Mouse (Mus musculus) kidney, embryonic 15.5 days (tissue): ENCODE results near the gene Dip2c. TPM values are rescaled to one million over a fixed set of nuclear protein-coding genes. Genes with fewer than 3 reads are reported as not detected.

Experiments
- ATAC-seq: fragments of 200-750 bp; cut with Nextera tagmentation; replicated peaks from 2 replicates; pipeline ENCODE4 v1.8.0; 2017; ENCODE audit warnings: moderate TSS enrichment; ENCODE audit not compliant: low FRiP score
- H3K27ac ChIP-seq: fragments of 300-500 bp; sonication (generic); 2 replicates; pipeline ENCODE4 v1.5.1; 2015; ENCODE audit warnings: mild to moderate bottlenecking, inconsistent platforms
- H3K27me3 ChIP-seq: fragments of 300-500 bp; sonication (generic); 2 replicates; pipeline ENCODE4 v1.6.1; 2015; ENCODE audit warnings: inconsistent platforms
- H3K36me3 ChIP-seq: fragments of 300-500 bp; sonication (generic); 2 replicates; pipeline ENCODE4 v1.6.1; 2015; ENCODE audit warnings: inconsistent platforms
- H3K4me1 ChIP-seq: fragments of 300-500 bp; sonication (generic); 2 replicates; pipeline ENCODE4 v1.6.1; 2015; ENCODE audit warnings: inconsistent platforms
- H3K4me2 ChIP-seq: fragments of 300-500 bp; sonication (generic); 2 replicates; pipeline ENCODE4 v1.6.1; 2015; ENCODE audit warnings: moderate library complexity, mild to moderate bottlenecking, inconsistent platforms
- H3K4me3 ChIP-seq: fragments of 300-500 bp; sonication (generic); replicated peaks from 2 replicates; pipeline ENCODE4 v1.5.1; 2015; ENCODE audit warnings: mild to moderate bottlenecking, inconsistent platforms
- H3K9ac ChIP-seq: fragments of 300-500 bp; sonication (generic); 2 replicates; pipeline ENCODE4 v1.6.1; 2015; ENCODE audit warnings: mild to moderate bottlenecking, inconsistent platforms
- H3K9me3 ChIP-seq: fragments of 300-500 bp; sonication (generic); replicated peaks from 2 replicates; pipeline ENCODE4 v1.6.1; 2016; ENCODE audit warnings: inconsistent platforms
- WGBS: fragments of 180-500 bp; shearing (Covaris S2); methylation state at CpG from one replicate; pipeline ENCODE4 v1.1.7; 2015; ENCODE audit warnings: mixed read lengths; 5-methylcytosine and 5-hydroxymethylcytosine counted together
- polyA plus RNA-seq: library from polyadenylated mRNA; unstranded; fragments of >200 nt; fragmentation: Nextera tagmentation; extraction: Ambion mirVana; gene quantifications from 2 replicates; pipeline ENCODE4 v1.2.1, GENCODE M21; 2015

Dip2c gene
- polyA plus RNA-seq, 1 experiment from 2014 or later: 5.2 TPM

GRCm38 (mm10) chr13:9576686-9577085 lies 300.4 kb downstream of the Dip2c start:
- H3K4me2 ChIP-seq: no peak overlapping the region
- H3K27me3 ChIP-seq: no peaks in the 10 kb centered on the region
- no peaks in the 10 kb centered on the region for H3K4me1 ChIP-seq
- H3K9me3 ChIP-seq: no peaks in the 10 kb centered on the region
- H3K9ac ChIP-seq: no peak overlapping the region
- H3K36me3 ChIP-seq: peaks cover 7% of the 10 kb centered on the region; the same call in 1 of the 2 replicates
- no peak overlapping the region for H3K27ac ChIP-seq
- no peak for ATAC-seq
- no peak overlapping the region for H3K4me3 ChIP-seq
- WGBS: 89% methylated on average over 4 of the region's 4 CpGs

GRCm38 (mm10) chr13:9578456-9578855 lies 302.1 kb downstream of the Dip2c start:
- Histone ChIP-seq H3K27ac (no peak overlapping the region), H3K27me3 (no peaks in the 10 kb centered on the region), H3K9ac (no peak overlapping the region), H3K4me2 (no peak overlapping the region), H3K36me3 (peaks cover 7% of the 10 kb centered on the region; the same call in 1 of the 2 replicates), H3K4me3 (no peak overlapping the region), H3K4me1 (no peaks in the 10 kb centered on the region), H3K9me3 (no peaks in the 10 kb centered on the region)
- 83% methylated on average over 4 of the region's 4 CpGs for WGBS
- ATAC-seq: no peak

DNA sequence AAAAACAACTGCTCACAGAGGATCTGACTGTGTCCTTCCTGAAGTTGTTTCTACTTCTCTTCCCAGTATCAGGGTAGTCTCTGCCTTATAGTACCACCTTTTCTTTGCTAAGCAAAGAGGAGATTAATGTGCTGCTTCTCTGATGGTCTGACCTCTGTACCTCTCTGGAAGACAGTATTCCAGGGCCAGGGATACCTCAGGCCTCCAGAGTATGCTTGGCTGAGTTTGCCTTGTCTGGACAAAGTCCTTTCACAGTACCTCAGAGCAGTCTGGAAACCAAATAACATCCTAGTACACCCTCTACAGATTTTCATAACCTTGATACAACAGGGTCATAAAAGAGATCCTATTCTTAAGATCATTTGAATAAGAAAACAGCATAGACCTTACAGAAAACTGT lies 305.5 kb downstream of the Dip2c start:
- H3K9ac ChIP-seq: no peak overlapping the region
- H3K4me2 ChIP-seq: no peak overlapping the region
- peaks cover 5% of the 10 kb centered on the region; the same call in 1 of the 2 replicates for H3K36me3 ChIP-seq
- no peaks in the 10 kb centered on the region for H3K27me3 ChIP-seq
- no peaks in the 10 kb centered on the region for H3K9me3 ChIP-seq
- no peak for ATAC-seq
- H3K4me1 ChIP-seq: no peaks in the 10 kb centered on the region
- H3K4me3 ChIP-seq: no peak overlapping the region
- no peak overlapping the region for H3K27ac ChIP-seq

GRCm38 (mm10) chr13:9583579-9583978 lies 307.3 kb downstream of the Dip2c start:
- no peaks in the 10 kb centered on the region for H3K9me3 ChIP-seq
- H3K27ac ChIP-seq: no peak overlapping the region
- H3K4me3 ChIP-seq: no peak overlapping the region
- no peak overlapping the region for H3K9ac ChIP-seq
- no peak for ATAC-seq
- H3K4me1 ChIP-seq: no peaks in the 10 kb centered on the region
- no peaks in the 10 kb centered on the region for H3K27me3 ChIP-seq
- no peak overlapping the region for H3K4me2 ChIP-seq
- peaks cover 4% of the 10 kb centered on the region; the same call in 1 of the 2 replicates for H3K36me3 ChIP-seq

- Histone ChIP-seq H3K9ac (no peak overlapping the region), H3K4me2 (no peak overlapping the region), H3K4me3 (no peak overlapping the region), H3K27me3 (no peaks in the 10 kb centered on the region), H3K36me3 (peaks cover 8% of the 10 kb centered on the region), H3K9me3 (no peaks in the 10 kb centered on the region), H3K27ac (no peak overlapping the region), H3K4me1 (no peaks in the 10 kb centered on the region)
- 82% methylated on average over 6 of the region's 6 CpGs for WGBS
- no peak for ATAC-seq
These were observed 323.2 kb downstream of the Dip2c start for GRCm38 (mm10) chr13:9599334-9600096.

GRCm38 (mm10) chr13:9601350-9601749 lies 325.0 kb downstream of the Dip2c start:
- H3K4me1 ChIP-seq: no peaks in the 10 kb centered on the region

DNA sequence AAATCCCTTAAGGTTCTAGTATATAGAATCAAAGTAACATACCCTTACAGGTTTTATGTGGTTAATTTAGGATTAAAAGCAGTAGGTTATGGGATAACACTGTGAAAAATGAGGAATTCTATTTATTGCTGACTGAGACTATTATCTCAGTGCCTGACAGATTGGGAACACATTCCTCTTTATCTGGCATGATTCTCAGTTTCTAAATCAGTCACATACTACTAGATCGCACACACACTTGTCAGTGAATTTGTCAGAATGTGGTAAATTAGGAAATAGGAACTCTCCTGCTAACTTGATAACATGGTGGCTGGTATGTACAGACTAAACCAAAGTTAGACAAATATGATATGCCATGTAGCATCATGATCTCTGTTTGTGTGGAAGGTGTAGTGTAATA lies 334.9 kb downstream of the Dip2c start:
- Histone ChIP-seq H3K9me3 (no peaks in the 10 kb centered on the region), H3K27ac (no peak overlapping the region), H3K36me3 (peaks cover 21% of the 10 kb centered on the region), H3K9ac (no peak overlapping the region), H3K4me3 (no peak overlapping the region), H3K27me3 (no peaks in the 10 kb centered on the region), H3K4me1 (no peaks in the 10 kb centered on the region), H3K4me2 (no peak overlapping the region)
- 88% methylated on average over 1 of the region's 1 CpGs for WGBS
- no peak for ATAC-seq

More at GRCm38 (mm10) chr13:9601350-9601749, 325.0 kb downstream of the Dip2c start:
- Histone ChIP-seq H3K9me3 (no peaks in the 10 kb centered on the region), H3K4me2 (no peak overlapping the region), H3K9ac (no peak overlapping the region), H3K36me3 (peaks cover 23% of the 10 kb centered on the region), H3K27me3 (no peaks in the 10 kb centered on the region), H3K4me3 (no peak overlapping the region), H3K27ac (no peak overlapping the region)
- WGBS: 87% methylated on average over 3 of the region's 3 CpGs
- ATAC-seq: no peak

- H3K4me1 ChIP-seq: no peaks in the 10 kb centered on the region
- no peak overlapping the region for H3K9ac ChIP-seq
- no peak overlapping the region for H3K27ac ChIP-seq
- H3K36me3 ChIP-seq: peaks cover 7% of the 10 kb centered on the region; the same call in 1 of the 2 replicates
- WGBS: 87% methylated on average over 2 of the region's 2 CpGs
- ATAC-seq: no peak
- no peaks in the 10 kb centered on the region for H3K9me3 ChIP-seq
- no peaks in the 10 kb centered on the region for H3K27me3 ChIP-seq
- H3K4me2 ChIP-seq: no peak overlapping the region
- no peak overlapping the region for H3K4me3 ChIP-seq
These were observed 356.4 kb downstream of the Dip2c start for GRCm38 (mm10) chr13:9632684-9633083.

GRCm38 (mm10) chr13:9635951-9636350 lies 359.6 kb downstream of the Dip2c start:
- no peak for ATAC-seq
- Histone ChIP-seq H3K9me3 (no peaks in the 10 kb centered on the region), H3K4me1 (no peaks in the 10 kb centered on the region), H3K9ac (no peak overlapping the region), H3K27ac (no peak overlapping the region), H3K4me2 (no peak overlapping the region), H3K27me3 (no peaks in the 10 kb centered on the region), H3K4me3 (no peak overlapping the region), H3K36me3 (no peaks in the 10 kb centered on the region)
- 88% methylated on average over 2 of the region's 2 CpGs for WGBS

DNA sequence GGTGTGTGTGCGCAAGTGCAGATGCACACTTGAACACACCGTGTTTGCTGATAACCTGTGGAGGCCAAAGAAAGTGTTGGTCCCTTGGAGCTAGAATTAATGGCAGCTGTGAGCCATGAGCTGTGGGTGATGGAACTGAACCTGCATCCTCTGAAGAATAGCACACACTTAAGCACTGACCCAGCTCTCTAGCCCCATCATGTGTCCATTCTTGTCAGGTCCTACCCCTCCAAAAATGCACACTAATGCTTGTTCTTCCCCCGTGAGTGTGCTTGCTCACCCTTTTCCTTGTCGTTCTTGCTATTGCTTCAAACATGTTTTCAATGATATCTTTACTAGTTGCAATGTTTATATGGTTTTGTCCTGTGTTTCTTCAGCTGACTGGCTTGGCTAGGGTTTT lies 360.2 kb downstream of the Dip2c start:
- Histone ChIP-seq H3K36me3 (no peaks in the 10 kb centered on the region), H3K4me3 (no peak overlapping the region), H3K27me3 (no peaks in the 10 kb centered on the region), H3K4me2 (no peak overlapping the region), H3K27ac (no peak overlapping the region), H3K9ac (no peak overlapping the region), H3K9me3 (no peaks in the 10 kb centered on the region), H3K4me1 (no peaks in the 10 kb centered on the region)
- no peak for ATAC-seq
- 60% methylated on average over 4 of the region's 4 CpGs for WGBS

GRCm38 (mm10) chr13:9637949-9638348 lies 361.6 kb downstream of the Dip2c start:
- Histone ChIP-seq H3K27me3 (no peaks in the 10 kb centered on the region), H3K9me3 (no peaks in the 10 kb centered on the region), H3K9ac (no peak overlapping the region), H3K4me2 (no peak overlapping the region), H3K27ac (no peak overlapping the region), H3K4me1 (no peaks in the 10 kb centered on the region), H3K4me3 (no peak overlapping the region), H3K36me3 (no peaks in the 10 kb centered on the region)
- 52% methylated on average over 3 of the region's 3 CpGs for WGBS
- no peak for ATAC-seq

- Histone ChIP-seq H3K9me3 (no peaks in the 10 kb centered on the region), H3K4me3 (no peak overlapping the region), H3K9ac (no peak overlapping the region), H3K4me1 (no peaks in the 10 kb centered on the region), H3K27ac (no peak overlapping the region), H3K27me3 (no peaks in the 10 kb centered on the region), H3K4me2 (no peak overlapping the region), H3K36me3 (no peaks in the 10 kb centered on the region)
- no peak for ATAC-seq
- WGBS: 83% methylated on average over 13 of the region's 13 CpGs
These were observed 372.4 kb downstream of the Dip2c start for GRCm38 (mm10) chr13:9648716-9649115.

GRCm38 (mm10) chr13:9649894-9650293 lies 373.6 kb downstream of the Dip2c start:
- no peak overlapping the region for H3K9ac ChIP-seq
- H3K4me3 ChIP-seq: no peak overlapping the region
- no peaks in the 10 kb centered on the region for H3K27me3 ChIP-seq
- H3K27ac ChIP-seq: no peak overlapping the region
- H3K4me1 ChIP-seq: no peaks in the 10 kb centered on the region
- H3K36me3 ChIP-seq: no peaks in the 10 kb centered on the region
- no peak for ATAC-seq
- no peak overlapping the region for H3K4me2 ChIP-seq
- 83% methylated on average over 1 of the region's 1 CpGs for WGBS
- no peaks in the 10 kb centered on the region for H3K9me3 ChIP-seq
